Mouse (Mus musculus) liver, adult (tissue): ENCODE results near the gene Gm35315.
A peak's percentile ranks its signal among the peaks of the same experiment; 100 is the strongest.

Experiments used
- GATA4 ChIP-seq: IDR thresholded peaks from 2 replicates; pipeline ENCODE4 v1.6.1; 2014; ENCODE audit warnings: mild to moderate bottlenecking, low read length; ENCODE audit not compliant: insufficient replicate concordance

Gene Gm35315

DNA sequence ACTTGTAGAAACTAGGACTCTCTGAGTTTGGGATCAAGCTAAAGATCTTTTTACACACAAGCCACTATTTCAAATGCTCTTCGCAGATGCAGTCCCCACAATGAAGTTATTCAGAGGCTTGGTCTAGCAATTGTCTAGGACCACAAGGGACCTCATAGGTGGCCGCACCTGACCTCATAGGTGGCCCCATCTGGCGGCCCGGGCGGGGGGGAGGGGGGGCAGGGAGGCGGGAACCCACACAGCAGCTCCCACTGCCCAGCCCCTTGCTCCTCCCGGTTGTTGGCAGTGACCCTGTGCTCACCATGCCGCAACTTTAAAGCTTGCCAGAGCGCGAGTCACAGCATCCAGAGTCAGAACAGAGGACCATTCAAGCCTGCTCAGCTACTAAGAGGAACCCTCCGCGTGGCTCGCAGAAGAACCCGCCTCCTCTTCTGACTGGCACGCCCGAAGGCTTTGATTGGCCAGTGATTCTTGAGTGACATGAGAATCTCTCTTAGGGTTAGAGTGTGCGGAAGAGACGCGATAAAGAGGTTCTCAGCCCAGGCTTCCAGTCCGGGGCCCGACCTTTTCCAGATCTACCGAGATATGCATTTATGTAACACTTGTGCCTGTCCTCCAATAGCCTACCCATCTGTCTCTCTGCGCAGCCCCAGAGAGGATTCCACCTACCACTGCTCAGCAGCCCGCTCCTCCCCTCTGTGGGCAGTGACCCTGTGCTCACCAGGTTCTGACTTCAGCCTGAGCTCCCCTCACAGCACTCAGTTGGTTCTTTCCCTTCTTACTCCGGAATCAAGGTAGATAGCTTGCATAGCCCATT, at the start of gene Gm35315:
Gm35315 (minus strand) TSS at position 391 of the 817 bp plus-strand sequence.
- peak; percentile 76; the same call in 1 of the 2 replicates for TF ChIP-seq GATA4

DNA sequence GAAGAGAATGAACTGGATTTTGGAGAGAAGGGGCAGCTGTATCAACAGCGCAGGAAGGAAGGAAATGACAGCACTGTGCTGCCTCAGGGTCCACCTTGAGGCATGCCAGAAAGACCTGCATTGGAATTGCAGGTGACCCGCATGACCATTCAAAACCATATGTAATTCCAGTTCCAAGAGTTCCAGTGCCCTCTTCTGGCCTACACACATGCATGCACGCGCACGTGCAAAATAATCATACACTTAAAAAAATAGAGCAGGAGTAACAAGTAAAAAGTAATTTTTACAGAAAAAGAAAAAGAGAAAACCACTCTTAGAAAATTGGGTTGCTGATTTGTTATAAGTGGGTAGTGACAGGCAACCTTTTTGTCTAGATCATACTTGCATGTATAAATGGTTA, 48.8 kb upstream of the Gm35315 start:
- TF ChIP-seq GATA4, result no peak

DNA sequence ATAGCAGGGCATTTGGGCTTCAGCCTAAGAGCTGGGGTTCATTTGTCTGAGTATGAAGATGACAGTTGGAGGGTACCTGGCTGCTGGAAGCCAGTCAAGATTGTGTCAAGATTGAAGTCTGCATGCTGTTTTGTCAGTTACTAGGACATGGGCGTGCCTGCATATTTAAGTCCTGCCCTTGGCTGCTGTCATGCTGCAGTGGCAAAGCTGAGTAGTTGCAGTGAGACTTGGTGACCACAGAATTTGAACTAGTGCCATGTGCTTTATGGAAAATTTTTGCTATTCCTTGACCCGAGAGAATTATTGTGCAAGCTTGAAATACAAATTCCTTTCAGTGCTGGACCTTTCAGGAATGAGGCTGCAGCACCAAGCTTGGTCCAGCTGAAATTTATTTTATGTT, 48.1 kb upstream of the Gm35315 start:
- no peak for TF ChIP-seq GATA4

DNA sequence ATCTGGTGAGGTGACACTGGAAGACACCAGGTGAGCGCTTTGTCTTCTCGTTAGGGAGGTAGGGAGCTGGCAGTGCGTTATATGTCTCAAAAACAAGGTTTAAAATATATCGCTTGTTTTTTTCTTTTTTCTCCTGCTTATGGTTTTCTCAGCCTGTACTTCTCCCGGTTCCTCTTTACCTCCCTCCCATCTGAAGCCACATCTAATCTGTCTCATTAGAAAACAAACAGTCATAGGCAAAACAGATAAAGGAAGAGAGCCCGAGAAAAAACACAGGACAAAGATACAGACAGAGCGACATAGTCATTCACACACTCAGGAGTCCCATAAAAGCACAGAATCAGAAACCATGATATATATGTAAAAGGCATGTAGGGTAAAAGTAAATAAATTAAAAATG, 46.2 kb upstream of the Gm35315 start:
- TF ChIP-seq GATA4, result no peak

DNA sequence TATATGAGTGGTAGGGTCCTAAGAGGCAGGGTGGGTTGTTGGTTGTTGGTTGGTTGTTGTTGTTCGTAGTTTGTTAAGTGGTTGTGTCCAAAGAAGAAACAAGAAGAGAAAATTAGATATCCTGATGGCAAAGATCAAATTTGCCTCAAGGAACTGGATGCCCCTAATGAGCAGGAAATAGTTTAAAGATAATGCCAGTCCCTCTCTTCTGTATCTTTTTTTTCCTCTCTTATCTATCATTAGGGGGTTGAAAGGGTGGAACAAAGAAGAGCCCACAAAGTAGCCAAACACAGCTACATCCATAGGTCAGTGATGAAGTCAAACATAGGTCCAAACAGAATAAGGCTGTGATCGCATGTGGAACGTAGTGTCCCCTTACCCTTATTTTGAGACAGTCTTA, 45.1 kb upstream of the Gm35315 start:
- TF ChIP-seq GATA4, result no peak

DNA sequence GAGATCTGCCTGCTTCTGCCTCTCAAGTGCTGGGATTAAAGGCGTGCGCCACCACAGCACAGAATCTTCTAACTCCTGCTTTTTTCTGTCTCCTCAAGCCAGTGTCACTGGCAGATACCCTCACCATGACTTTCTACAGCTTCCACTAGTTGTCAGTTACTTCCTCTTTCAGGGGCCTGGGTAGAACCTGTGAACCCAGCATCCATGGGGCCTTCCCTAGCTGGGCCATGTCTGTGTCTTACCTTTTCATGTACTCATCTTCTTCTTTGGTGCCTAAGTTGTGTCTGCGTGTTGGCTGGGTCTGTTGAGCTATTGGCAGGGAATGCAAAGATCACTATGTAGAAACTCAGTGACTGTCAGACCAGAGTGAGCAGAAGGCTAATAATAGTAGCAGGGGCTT, 43.6 kb upstream of the Gm35315 start:
- no peak for TF ChIP-seq GATA4

DNA sequence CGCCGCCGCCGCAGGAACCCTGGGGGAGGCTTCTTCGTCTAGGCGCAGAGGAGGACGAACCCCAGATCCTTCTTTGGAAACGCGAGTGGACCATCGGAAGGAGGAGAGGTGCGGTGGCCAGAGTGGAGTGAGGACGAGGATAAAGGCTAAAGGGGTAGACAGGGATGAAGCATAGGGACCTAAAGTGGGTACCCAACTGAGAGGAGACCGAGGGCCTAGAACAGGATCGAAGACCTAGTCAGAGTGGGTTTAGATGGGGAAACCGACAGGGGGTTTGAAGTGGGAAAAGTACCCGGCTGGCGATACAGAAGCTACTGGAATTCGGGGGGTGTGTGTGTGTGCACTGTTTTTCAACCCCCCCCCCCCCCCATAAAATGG, 41.9 kb upstream of the Gm35315 start:
- no peak for TF ChIP-seq GATA4

DNA sequence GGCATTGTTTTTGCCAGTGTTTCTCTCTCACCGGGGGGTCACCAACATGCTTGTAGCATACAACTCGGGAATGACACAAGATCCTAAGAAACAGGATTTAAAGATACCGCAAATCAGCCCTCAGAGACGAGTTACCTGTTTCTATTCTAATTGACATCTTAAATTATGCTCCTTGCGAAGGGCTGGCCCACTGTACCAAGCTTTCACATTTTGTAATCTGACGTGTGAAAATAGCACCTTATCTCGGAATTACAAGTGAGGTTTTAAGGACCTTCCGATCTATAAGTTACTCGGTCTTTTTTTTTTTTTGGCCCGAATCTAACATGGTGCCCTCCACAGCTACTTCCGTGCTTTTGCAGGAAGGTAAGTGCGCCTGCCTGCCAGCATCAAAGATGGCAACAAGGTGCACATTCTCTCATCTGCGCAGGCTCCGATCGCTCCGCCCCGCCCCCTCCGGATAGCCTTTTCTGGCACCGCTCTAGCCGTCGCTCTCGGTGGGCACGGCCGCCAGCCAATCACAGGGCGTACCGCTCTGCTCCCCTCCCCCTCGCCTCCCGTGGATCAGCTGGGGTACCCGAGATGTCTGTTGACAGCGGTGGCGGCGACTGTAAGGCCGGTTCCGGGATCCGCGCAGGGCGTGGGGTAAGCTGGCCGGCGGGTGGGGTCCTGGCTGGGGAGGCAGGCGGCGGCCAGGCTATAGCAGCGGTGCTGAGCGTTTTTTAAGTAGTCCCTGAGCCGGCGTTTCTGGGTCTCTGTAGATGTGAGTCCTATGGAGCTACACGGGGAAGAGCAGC, 41.3 kb upstream of the Gm35315 start, which contains the start of gene Chfr:
Chfr (plus strand) TSS at position 550 of the 794 bp plus-strand sequence.
- TF ChIP-seq GATA4, result peak; percentile 29; the same call in 1 of the 2 replicates

DNA sequence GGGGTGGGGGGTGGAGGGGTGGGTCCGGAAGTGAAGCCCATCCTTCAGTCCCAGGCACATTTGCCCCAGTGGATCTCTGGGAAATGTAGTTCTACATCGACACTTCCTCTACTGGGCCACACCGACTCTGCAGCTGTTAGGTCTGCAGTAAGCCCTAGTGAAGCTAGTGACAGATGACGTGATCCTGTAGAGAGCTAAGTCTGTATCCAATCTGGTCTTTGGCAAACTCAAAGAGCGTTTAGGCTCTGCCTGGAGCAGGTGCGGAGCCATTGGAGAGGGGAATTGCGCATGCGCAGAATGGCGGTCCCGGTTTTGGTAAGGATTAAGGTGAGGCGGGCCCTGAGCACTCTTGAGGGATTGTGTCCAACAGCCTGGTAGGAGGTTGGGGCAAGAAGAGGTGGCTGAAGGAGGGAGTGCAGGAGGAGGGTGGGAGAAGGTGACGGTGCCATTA, 15.8 kb upstream of the Gm35315 start, which contains the start of gene Zfp605:
Zfp605 (plus strand) TSS at position 102 of the 451 bp plus-strand sequence.
- no peak for TF ChIP-seq GATA4

DNA sequence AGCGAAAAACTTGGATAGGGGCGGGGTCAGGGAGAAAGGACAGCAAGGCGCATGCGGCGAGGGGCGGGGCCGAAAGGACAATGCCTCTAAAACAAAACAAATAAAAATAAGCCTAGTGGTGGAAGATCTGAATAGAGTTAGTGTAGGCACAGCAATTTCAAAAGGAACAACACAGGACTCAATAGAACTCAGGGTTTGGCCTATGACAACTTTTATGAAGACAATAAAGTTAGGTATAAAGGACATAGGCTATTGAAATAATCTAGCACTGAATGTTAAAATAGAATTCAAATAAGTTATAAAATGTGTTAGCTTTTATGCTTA, 14.0 kb upstream of the Gm35315 start:
- TF ChIP-seq GATA4, result no peak

DNA sequence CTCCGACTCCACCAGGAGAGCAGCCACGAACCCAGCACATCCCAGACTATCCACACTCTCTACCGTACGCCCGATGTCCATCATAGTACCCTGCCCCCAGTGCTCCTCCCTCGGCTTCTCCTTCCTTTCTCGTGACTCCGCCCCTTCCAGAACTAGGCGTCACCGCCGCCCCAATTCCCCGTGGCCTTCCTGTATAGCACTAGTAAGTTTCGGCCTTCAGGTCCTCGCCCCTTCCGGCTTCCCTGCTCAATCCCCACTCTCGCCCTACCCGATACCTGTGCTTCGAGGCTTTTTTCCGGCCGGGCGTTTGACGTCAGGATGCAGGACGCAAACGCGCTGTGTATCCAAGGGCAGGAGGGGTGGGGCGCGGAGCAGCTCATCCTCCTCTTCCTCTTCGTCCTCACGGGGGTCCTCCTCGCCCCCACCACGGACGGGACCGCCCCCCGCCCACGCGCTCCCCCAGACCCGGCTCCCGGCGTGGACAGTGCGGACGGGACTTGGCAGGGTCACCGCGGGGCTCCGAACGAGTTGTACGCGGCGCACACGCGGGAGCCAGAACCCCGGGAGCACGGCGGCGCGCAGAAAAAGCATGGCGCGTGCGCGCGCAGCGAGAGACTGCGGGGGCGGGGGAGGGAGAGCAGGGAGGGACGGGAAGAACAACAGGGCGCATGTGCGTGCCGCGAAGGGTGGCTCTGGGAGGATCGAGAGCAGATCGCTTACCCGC, 13.5 kb upstream of the Gm35315 start, which contains the start of gene Gtpbp6:
Gtpbp6 (minus strand) TSS at position 617 of the 724 bp plus-strand sequence.
- no peak for TF ChIP-seq GATA4

DNA sequence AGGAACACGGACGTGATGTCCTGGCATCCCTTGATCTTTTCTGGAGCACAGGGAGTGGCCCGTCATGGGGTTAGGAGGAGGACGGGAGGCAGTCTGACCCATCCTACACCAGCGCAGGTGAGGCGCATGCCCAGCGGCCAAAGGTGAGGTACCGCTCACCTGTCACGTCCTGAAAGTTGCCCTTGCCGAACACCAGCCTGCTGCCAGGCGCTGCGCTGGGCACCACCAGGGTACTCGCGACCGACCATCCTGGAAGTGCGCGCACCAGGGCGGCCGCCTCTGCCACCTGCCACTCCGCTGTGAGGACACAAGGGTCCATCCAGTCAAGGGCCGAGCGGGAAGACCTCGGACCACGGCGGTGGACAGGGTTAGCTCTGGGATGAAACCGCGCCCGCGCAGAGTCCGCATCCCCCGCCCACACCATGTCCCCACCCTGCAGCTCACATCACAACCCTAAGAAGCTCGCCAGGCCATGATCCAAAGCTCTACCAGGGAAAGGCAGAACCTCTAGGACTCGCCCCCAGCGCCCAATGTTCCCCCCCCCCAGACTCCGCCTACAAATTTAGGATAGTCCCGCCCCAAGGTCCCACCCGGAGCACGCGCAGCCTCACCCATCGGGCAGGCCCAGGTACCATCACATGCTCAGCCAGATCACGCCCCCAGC, 12.8 kb upstream of the Gm35315 start:
- TF ChIP-seq GATA4, result no peak

DNA sequence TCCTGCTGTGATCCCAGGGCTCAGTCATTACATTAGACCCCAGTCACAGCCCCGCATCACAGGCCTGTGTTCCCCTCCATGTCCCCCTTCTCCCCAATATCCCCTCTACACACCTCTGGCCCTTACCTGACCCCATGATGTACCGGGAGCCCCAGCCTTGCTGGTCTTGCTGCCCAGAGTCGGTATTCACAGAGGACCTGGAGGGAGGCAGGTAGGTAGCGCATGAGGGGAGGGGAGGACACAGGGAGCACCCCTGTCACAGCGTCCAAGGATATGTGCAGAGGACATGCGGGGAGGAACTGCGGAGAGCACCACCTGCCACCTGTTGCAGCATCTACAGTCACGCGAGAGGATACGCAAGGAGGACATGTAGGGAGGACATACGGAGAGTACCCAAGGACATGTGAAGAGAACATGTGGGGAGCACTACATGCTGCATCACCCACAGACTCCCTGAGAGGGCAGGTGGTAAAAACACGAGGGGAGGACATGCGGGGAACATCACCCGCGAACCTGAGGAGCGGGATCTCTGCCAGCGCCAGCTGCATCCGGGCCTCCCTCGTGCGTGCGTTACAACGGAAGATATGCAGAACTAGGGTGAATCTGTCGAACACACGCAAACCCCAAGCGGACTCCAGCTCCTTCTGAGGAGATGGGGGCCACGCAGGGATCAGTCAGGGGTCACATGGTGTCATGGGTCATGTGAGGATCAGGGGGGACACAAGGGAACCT, 12.1 kb upstream of the Gm35315 start:
- TF ChIP-seq GATA4, result no peak

DNA sequence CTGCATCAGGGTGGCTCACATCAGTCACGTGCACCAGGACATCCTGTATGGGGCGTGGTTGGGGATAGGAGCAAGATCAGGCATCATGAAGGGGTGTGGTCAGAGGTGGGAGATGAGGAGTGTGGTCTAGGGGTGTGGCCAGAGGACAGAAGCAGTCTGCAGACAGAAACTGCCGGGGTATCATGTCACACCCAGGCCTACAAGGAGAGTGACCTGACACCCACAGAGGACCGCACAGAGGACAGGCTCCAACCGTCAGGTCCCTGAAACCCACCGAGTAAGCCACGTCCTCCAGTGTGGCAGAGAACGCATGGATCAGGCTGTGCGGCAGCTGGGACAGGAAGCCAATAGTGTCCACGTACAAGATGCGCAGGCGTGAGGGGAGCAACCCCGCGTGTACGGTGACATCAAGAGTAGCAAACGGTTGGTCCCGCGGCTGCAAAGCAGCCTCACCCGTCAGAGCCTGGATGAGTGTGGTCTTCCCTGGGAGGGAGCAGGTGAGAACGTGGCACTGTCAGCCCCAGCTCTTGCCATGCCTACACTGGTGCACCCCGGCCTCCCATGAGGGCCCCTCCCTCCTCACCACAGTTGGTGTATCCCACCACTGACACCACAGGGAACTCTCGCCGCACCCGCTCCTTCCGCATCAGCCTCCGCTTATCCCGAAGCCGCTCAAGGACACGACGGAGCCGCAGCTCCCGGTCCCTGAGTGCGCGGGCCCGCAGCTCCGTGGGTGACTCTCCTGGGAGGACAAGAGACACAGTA, 10.6 kb upstream of the Gm35315 start:
- no peak for TF ChIP-seq GATA4
